Mouse (Mus musculus) megakaryocyte, embryonic 14.5 days (primary cell): ENCODE measurements at regions not wholly inside any gene's neighbourhood (a gene's known extent, or its start where the extent isn't known, plus 50 kb on each side); places are given as distances from the start of the nearest gene placed in this dataset.

ENCODE experiments used
- H3K27me3 ChIP-seq: replicated peaks from 2 replicates; pipeline ENCODE3; 2012; ENCODE audit warnings: inconsistent platforms
- H3K36me3 ChIP-seq: replicated peaks from 2 replicates; pipeline ENCODE3; 2012; ENCODE audit warnings: low read length, inconsistent platforms, mixed read lengths
- H3K4me1 ChIP-seq: 2 replicates; pipeline ENCODE4 v1.6.1; 2012; ENCODE audit warnings: inconsistent platforms
- H3K4me3 ChIP-seq: replicated peaks from 2 replicates; pipeline ENCODE3; 2012; ENCODE audit warnings: moderate library complexity, mild to moderate bottlenecking, inconsistent platforms
- H3K9me3 ChIP-seq: 2 replicates; pipeline ENCODE4 v1.6.1; 2012; ENCODE audit warnings: inconsistent platforms
- FLI1 ChIP-seq: IDR thresholded peaks from 2 replicates; pipeline ENCODE4 v1.6.1; 2012; ENCODE audit warnings: low read length, inconsistent platforms, mixed read lengths
- GATA1 ChIP-seq: IDR thresholded peaks from 3 replicates; pipeline ENCODE4 v1.6.1; 2012; ENCODE audit warnings: mixed read lengths, low read length, inconsistent platforms, borderline replicate concordance

- H3K4me3 ChIP-seq = no peak overlapping the region
- peaks cover 10% of the 10 kb centered on the region for H3K27me3 ChIP-seq
- TF ChIP-seq FLI1 (no peak), GATA1 (no peak)
- no peaks in the 10 kb centered on the region for H3K36me3 ChIP-seq
- H3K4me1 ChIP-seq = peaks cover 3% of the 10 kb centered on the region; the same call in 1 of the 2 replicates
- no peaks in the 10 kb centered on the region for H3K9me3 ChIP-seq
Measured at GRCm38 (mm10) chr17:72993134-72993533, 75.0 kb downstream of the Lbh start.

GRCm38 (mm10) chr17:72993626-72994025 lies 75.5 kb downstream of the Lbh start:
- TF ChIP-seq FLI1 (no peak), GATA1 (no peak)
- Histone ChIP-seq H3K4me3 (no peak overlapping the region), H3K9me3 (no peaks in the 10 kb centered on the region)

GRCm38 (mm10) chr17:72996539-72996938 lies 78.4 kb downstream of the Lbh start:
- peaks cover 3% of the 10 kb centered on the region; the same call in 1 of the 2 replicates for H3K4me1 ChIP-seq
- peaks cover 9% of the 10 kb centered on the region for H3K27me3 ChIP-seq
- TF ChIP-seq FLI1 (no peak), GATA1 (no peak)
- no peaks in the 10 kb centered on the region; the same call in 1 of the 2 replicates for H3K9me3 ChIP-seq
- H3K4me3 ChIP-seq = no peak overlapping the region
- H3K36me3 ChIP-seq = no peaks in the 10 kb centered on the region

More at GRCm38 (mm10) chr17:72993626-72994025, 75.5 kb downstream of the Lbh start:
- H3K36me3 ChIP-seq = no peaks in the 10 kb centered on the region
- peaks cover 10% of the 10 kb centered on the region for H3K27me3 ChIP-seq
- peaks cover 3% of the 10 kb centered on the region; the same call in 1 of the 2 replicates for H3K4me1 ChIP-seq

- peaks cover 3% of the 10 kb centered on the region; the same call in 1 of the 2 replicates for H3K4me1 ChIP-seq
- no peak for TF ChIP-seq GATA1
- TF ChIP-seq FLI1 = no peak
- no peak overlapping the region for H3K4me3 ChIP-seq
- H3K36me3 ChIP-seq = no peaks in the 10 kb centered on the region
- H3K9me3 ChIP-seq = no peaks in the 10 kb centered on the region; the same call in 1 of the 2 replicates
- peaks cover 7% of the 10 kb centered on the region for H3K27me3 ChIP-seq
Measured at GRCm38 (mm10) chr17:72997301-72997921, 79.3 kb downstream of the Lbh start.

- Histone ChIP-seq H3K4me3 (no peak overlapping the region), H3K9me3 (no peaks in the 10 kb centered on the region), H3K4me1 (peaks cover 14% of the 10 kb centered on the region), H3K27me3 (no peaks in the 10 kb centered on the region), H3K36me3 (no peaks in the 10 kb centered on the region)
- TF ChIP-seq GATA1 (no peak), FLI1 (no peak)
Measured at GRCm38 (mm10) chr17:73005100-73005499, 87.0 kb downstream of the Lbh start.

GRCm38 (mm10) chr17:73008901-73009300 lies 90.8 kb downstream of the Lbh start:
- TF ChIP-seq GATA1 (no peak), FLI1 (no peak)
- Histone ChIP-seq H3K9me3 (no peaks in the 10 kb centered on the region), H3K36me3 (no peaks in the 10 kb centered on the region), H3K27me3 (no peaks in the 10 kb centered on the region), H3K4me3 (peak overlapping the region; percentile 29), H3K4me1 (peaks cover 16% of the 10 kb centered on the region)

- TF ChIP-seq FLI1 = no peak
- no peak for TF ChIP-seq GATA1
- no peak overlapping the region for H3K4me3 ChIP-seq
- H3K4me1 ChIP-seq = peaks cover 15% of the 10 kb centered on the region
- no peaks in the 10 kb centered on the region for H3K9me3 ChIP-seq
- no peaks in the 10 kb centered on the region for H3K36me3 ChIP-seq
- peaks cover 2% of the 10 kb centered on the region for H3K27me3 ChIP-seq
Measured at GRCm38 (mm10) chr17:73009962-73010361, 91.9 kb downstream of the Lbh start.

- TF ChIP-seq GATA1 (no peak), FLI1 (no peak)
- H3K4me3 ChIP-seq = no peak overlapping the region
Measured at GRCm38 (mm10) chr17:73012356-73012755, 94.3 kb downstream of the Lbh start.

GRCm38 (mm10) chr17:73012954-73013353 lies 94.8 kb upstream of the Lclat1 start:
- Histone ChIP-seq H3K9me3 (no peaks in the 10 kb centered on the region), H3K36me3 (no peaks in the 10 kb centered on the region), H3K4me1 (peaks cover 11% of the 10 kb centered on the region), H3K27me3 (peaks cover 2% of the 10 kb centered on the region), H3K4me3 (no peak overlapping the region)
- TF ChIP-seq GATA1 (no peak), FLI1 (no peak)

More at GRCm38 (mm10) chr17:73012356-73012755, 94.3 kb downstream of the Lbh start:
- Histone ChIP-seq H3K9me3 (no peaks in the 10 kb centered on the region), H3K27me3 (peaks cover 2% of the 10 kb centered on the region), H3K4me1 (peaks cover 11% of the 10 kb centered on the region), H3K36me3 (no peaks in the 10 kb centered on the region)

GRCm38 (mm10) chr17:73014090-73014853 lies 93.5 kb upstream of the Lclat1 start:
- Histone ChIP-seq H3K4me1 (peaks cover 4% of the 10 kb centered on the region; the same call in 1 of the 2 replicates), H3K36me3 (no peaks in the 10 kb centered on the region), H3K9me3 (0 out of 2 replicates have a peak, but pooled peaks cover 5% of the 10 kb centered on the region), H3K4me3 (no peak overlapping the region), H3K27me3 (peaks cover 2% of the 10 kb centered on the region)
- TF ChIP-seq GATA1 (no peak), FLI1 (no peak)
